Mouse (Mus musculus): ENCODE measurements around the gene Aaas. TPM values are rescaled to one million over a fixed set of nuclear protein-coding genes. Genes with fewer than 3 reads are reported as not detected.

Aaas gene
- polyA plus RNA-seq (2017; shearing (Covaris generic)), result 37.0 TPM

GRCm38 (mm10) chr15:102350138-102350941, at the start of gene Aaas:
Gene Aaas, minus strand, starts transcription at chr15:102350771.

GRCm38 (mm10) chr15:102366733-102367344, 16.3 kb upstream of the Aaas start, which contains the start of gene Sp7:
Gene Sp7, minus strand, starts transcription at chr15:102367182.

GRCm38 (mm10) chr15:102331610-102332015, 19.0 kb downstream of the Aaas start, which contains the start of gene Myg1:
Gene Myg1, plus strand, starts transcription at chr15:102331709.

GRCm38 (mm10) chr15:102326022-102326576, 24.5 kb downstream of the Aaas start, which contains the start of gene Pfdn5:
Gene Pfdn5, plus strand, starts transcription at chr15:102326116.

GRCm38 (mm10) chr15:102295633-102296367, 54.8 kb downstream of the Aaas start, which contains the start of gene Espl1:
Gene Espl1, plus strand, starts transcription at chr15:102296266.

Other genes starting within 250 kb of the Aaas start
- gene Spryd3, start 214.5 kb downstream of the Aaas start, polyA plus RNA-seq (2017; shearing (Covaris generic)), result 42.3 TPM
- 0.56 TPM for gene Igfbp6, start 206.4 kb downstream of the Aaas start, polyA plus RNA-seq (2017; shearing (Covaris generic))
- 6.2 TPM for gene Soat2, start 200.2 kb downstream of the Aaas start, polyA plus RNA-seq (2017; shearing (Covaris generic))
- 93.1 TPM for gene Zfp740, start 147.5 kb downstream of the Aaas start, polyA plus RNA-seq (2017; shearing (Covaris generic))
- 9.2 TPM for gene Csad, start 146.0 kb downstream of the Aaas start, polyA plus RNA-seq (2017; shearing (Covaris generic))
- gene Itgb7, start 118.8 kb downstream of the Aaas start, polyA plus RNA-seq (2017; shearing (Covaris generic)), result 974 TPM
- gene Rarg, start 93.3 kb downstream of the Aaas start, polyA plus RNA-seq (2017; shearing (Covaris generic)), result 25.5 TPM
- not detected for gene Gm9918, start 80.2 kb downstream of the Aaas start, polyA plus RNA-seq (2017; shearing (Covaris generic))
- 36.3 TPM for gene Mfsd5, start 71.3 kb downstream of the Aaas start, polyA plus RNA-seq (2017; shearing (Covaris generic))
- gene Espl1, start 54.5 kb downstream of the Aaas start, polyA plus RNA-seq (2017; shearing (Covaris generic)), result 0.50 TPM
- gene Pfdn5, start 24.7 kb downstream of the Aaas start, polyA plus RNA-seq (2017; shearing (Covaris generic)), result 472 TPM
- gene Myg1, start 19.1 kb downstream of the Aaas start, polyA plus RNA-seq (2017; shearing (Covaris generic)), result 43.2 TPM
- not detected for gene Sp7, start 16.4 kb upstream of the Aaas start, polyA plus RNA-seq (2017; shearing (Covaris generic))
- gene Sp1, start 55.4 kb upstream of the Aaas start, polyA plus RNA-seq (2017; shearing (Covaris generic)), result 21.4 TPM
- 1.2 TPM for gene Amhr2, start 94.6 kb upstream of the Aaas start, polyA plus RNA-seq (2017; shearing (Covaris generic))
- gene Prr13, start 108.3 kb upstream of the Aaas start, polyA plus RNA-seq (2017; shearing (Covaris generic)), result 564 TPM
- 94.6 TPM for gene Pcbp2, start 119.8 kb upstream of the Aaas start, polyA plus RNA-seq (2017; shearing (Covaris generic))
- not detected for gene Gm10337, start 153.0 kb upstream of the Aaas start, polyA plus RNA-seq (2017; shearing (Covaris generic))
- 7.1 TPM for gene Map3k12, start 166.3 kb upstream of the Aaas start, polyA plus RNA-seq (2017; shearing (Covaris generic))
- gene Tarbp2, start 167.4 kb upstream of the Aaas start, polyA plus RNA-seq (2017; shearing (Covaris generic)), result 61.1 TPM
- gene Npff, start 174.2 kb upstream of the Aaas start, polyA plus RNA-seq (2017; shearing (Covaris generic)), result 5.1 TPM

Data from effector memory CD4-positive, alpha-beta T cell, adult 5 months (primary cell).